Mouse (Mus musculus): ENCODE measurements around the gene Wdr89.

Wdr89 gene

GRCm38 (mm10) chr12:75616158-75616791, 53.1 kb downstream of the Wdr89 start:
- no peak for DNase-seq (ENCODE audit: extremely low read depth, low read depth)

DNA sequence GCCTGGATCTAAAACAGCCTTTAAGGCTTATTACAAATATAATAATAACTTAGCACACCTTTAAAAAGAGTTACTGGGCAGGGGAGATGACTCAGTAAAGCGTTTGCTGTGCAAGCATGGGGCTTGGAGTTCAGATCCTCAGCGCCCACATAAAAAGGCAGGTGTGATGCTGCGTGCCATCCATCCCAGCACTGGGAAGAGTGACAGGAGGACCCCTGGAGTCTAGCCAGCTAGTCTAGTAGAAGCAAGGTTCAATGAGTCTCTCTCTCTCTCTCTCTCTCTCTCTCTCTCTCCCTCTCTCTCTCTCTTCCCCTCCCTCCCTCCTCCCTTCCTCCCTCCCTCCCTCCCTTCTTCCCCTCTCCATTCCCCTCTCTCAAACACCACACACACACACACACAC, 53.8 kb downstream of the Wdr89 start:
- no peak for DNase-seq (ENCODE audit: extremely low read depth, low read depth)

- no peak for DNase-seq (ENCODE audit: extremely low read depth, low read depth)
Measured at GRCm38 (mm10) chr12:75612711-75613110, 56.6 kb downstream of the Wdr89 start.

DNA sequence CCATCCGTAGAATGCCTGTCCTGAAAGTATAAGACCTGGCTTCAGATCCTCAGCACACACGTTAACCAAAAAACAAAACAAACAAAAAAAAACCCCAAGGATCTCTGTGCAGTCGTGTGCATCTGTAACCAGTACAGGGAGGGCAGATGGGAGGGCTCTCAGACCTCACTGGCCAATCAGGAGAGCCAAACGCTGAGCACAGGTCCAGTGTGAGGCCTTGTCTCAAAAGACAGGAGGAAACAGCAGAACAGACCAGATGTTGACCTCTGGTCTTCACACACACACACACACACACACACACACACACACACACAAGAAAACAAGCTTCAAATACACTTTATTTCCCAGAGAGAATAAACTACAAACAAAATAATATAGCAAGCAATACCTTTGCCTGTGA, 69.8 kb downstream of the Wdr89 start:
- no peak for DNase-seq (ENCODE audit: extremely low read depth, low read depth)

GRCm38 (mm10) chr12:75598988-75599387, 70.3 kb downstream of the Wdr89 start:
- no peak for DNase-seq (ENCODE audit: extremely low read depth, low read depth)

DNA sequence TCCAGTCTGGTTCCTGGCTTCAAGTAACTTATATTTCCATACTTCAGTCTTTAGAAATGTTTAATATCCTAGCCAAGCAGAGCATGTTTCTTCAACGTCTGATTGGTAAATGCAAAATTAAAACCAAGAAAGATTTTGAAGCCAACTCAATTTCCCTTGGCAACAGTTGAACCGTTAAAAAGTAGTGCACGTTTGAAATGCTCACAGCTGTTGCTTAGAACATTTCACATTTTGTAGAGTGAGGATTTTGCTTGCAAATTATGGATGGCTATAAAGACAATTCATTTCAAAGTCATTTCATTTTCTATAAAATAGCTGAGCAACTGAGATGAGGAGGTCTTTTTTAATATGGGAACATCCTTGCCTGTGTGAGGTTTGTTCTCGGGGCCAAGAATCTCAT, 71.6 kb downstream of the Wdr89 start:
- no peak for DNase-seq (ENCODE audit: extremely low read depth, low read depth)

- peak; percentile 85 for DNase-seq (ENCODE audit: extremely low read depth, low read depth)
Measured at GRCm38 (mm10) chr12:75596154-75597002, 73.0 kb downstream of the Wdr89 start, which contains the start of gene Ppp2r5e. Ppp2r5e (minus strand) TSS chr12:75596245.

GRCm38 (mm10) chr12:75595291-75596153, 73.8 kb downstream of the Wdr89 start:
- no peak for DNase-seq (ENCODE audit: extremely low read depth, low read depth)

GRCm38 (mm10) chr12:75594404-75594803, 74.9 kb downstream of the Wdr89 start:
- no peak for DNase-seq (ENCODE audit: extremely low read depth, low read depth)

DNA sequence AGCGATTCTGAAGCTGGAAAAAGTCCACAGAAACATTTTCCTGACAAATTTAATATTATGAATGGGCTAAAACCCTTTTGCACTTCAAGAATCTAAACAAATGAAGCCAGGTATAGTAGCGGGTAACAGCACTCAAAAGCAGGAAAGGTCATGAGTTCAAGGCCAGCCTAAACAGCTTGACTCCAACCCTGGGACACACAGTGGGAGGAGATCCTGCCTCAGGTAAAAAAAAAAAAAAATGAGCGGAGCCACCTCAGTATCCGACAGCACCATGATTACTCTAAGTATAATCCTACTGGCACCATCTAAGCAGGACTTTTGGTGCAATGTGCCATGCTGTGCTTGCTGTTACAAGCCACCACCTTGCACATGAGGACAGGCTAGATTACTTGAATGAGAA, 75.5 kb downstream of the Wdr89 start:
- no peak for DNase-seq (ENCODE audit: extremely low read depth, low read depth)

- no peak for DNase-seq (ENCODE audit: extremely low read depth, low read depth)
Measured at GRCm38 (mm10) chr12:75587501-75587900, 81.8 kb downstream of the Wdr89 start.

DNA sequence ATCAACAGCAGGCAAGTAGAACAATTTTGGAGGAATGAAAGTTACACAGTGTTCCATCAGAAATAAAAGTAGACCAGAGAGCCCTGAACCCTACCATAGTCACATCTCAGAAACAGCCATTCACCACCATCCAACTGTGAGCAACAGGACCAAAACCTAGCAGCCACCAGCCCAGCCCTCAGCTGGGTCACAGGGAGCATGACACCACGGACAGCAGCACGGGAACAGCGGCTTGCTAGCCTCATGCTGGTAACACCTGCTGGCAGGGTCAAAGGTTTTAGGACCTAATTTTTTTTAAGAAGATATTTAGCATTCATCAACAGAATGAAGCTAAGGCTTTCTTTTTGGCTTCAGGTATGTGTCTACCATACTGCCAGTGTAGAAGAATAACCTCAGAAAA, 85.6 kb downstream of the Wdr89 start:
- no peak for DNase-seq (ENCODE audit: extremely low read depth, low read depth)
